Mouse (Mus musculus): Measurements from ENCODE around the gene Vmn2r53.
"Not testable (repeated sequence)": the region's sequence is repeated elsewhere in the genome, so short reads cannot be mapped to it uniquely, and the experiment has no call there.

Vmn2r53 gene

DNA sequence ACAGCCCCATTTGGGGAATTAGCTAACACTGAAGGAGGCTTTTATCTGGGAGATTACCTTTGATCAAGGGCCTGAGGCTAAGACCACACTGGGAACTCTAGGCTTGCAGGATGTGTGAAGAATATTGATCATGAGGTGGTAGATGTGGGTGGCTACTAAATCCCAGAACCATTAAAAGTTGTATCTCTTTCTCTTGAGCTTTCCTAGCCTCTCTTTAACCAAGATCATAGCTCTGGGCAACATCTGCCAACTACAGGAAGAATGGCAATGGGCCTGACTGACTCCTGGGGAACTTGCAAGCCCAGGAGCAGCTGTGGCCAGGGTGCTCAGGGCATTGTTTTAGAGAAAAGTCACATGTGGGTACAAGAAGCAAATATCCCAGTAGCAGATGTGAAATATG is at the start of gene Vmn2r53:
Gene Vmn2r53 (minus strand): TSS at position 101 of the 400 bp plus-strand sequence.
- in situ Hi-C loops (cut with MboI; ENCODE audit: unreplicated experiment in 2 of 2): no loop called here

DNA sequence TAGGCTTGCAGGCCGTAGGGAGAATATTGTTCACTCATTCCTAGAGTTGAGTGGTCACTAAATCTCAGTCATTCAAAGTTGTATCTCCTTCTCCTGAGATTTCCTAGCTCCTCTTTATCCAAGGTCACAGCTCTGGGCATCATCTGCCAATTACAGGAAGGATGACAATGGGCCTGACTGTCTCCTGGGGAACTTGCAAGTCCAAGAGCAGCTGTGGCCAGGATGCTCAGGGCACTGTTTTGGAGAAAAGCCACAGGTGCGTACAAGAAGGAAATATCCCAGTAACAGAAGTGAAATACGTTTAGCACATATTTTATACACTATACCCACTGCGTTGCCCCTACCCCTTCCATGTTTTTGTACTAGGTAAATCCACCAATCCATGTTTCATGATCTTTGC is 31.6 kb upstream of the Vmn2r53 start, which contains the start of gene Vmn2r54:
Gene Vmn2r54 (minus strand): TSS at position 101 of the 400 bp plus-strand sequence.
- in situ Hi-C loops (cut with MboI; ENCODE audit: unreplicated experiment in 2 of 2): not testable (repeated sequence)
